Mouse (Mus musculus) spleen, postnatal 14 days (tissue): ENCODE data around the gene Pgam2.
"Not testable (repeated sequence)": the region's sequence is repeated elsewhere in the genome, so short reads cannot be mapped to it uniquely, and the experiment has no call there.

Experiments used
- DNase-seq, 2 experiments: peaks; one replicate each; pipeline ENCODE4 v3.0.0; 2021 to 2022; ENCODE audit warnings: low spot score in 2 of 2

Pgam2 gene

DNA sequence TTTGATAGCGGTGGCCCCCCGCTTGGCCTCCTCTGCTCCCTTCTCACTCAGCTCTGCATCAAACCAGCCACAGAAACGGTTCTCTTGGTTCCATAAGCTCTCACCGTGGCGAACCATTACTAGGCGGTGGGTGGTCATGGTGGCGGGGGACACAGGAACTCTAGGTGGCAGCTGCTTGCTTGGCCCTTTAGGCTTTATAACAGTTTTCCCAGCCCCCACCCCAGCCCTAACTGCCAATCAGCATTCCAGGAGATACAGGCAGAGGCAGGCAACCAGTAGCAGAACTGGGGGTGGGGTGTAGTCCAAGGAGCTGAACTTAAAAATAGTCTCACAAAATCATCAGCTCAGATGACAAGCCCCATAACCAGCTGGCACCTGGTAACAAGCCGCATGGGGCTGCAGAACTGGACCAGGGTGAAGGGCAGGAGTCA, at the start of gene Pgam2:
Gene Pgam2, minus strand, starts transcription at position 183 of the 431 bp plus-strand sequence.
- no peak for DNase-seq

DNA sequence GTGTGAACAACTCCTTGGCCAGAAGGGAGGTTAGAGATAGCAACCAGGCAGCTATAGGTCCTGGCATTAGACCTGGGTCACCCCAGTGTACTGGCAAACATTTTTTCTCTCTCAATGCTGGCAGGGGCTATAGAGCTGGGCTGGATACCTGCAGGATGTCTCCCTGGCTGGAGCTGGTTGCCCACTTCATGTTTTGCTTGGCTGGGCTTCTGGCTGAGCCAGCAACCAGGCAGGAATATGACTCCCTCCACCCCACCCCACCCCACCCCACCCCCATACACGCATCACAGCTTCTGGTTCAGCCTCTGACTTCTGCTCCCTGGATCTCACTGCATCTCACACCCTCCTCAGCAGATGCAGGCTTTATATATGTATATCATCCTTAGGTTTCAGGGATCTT, 48.8 kb upstream of the Pgam2 start:
- no peak for DNase-seq

DNA sequence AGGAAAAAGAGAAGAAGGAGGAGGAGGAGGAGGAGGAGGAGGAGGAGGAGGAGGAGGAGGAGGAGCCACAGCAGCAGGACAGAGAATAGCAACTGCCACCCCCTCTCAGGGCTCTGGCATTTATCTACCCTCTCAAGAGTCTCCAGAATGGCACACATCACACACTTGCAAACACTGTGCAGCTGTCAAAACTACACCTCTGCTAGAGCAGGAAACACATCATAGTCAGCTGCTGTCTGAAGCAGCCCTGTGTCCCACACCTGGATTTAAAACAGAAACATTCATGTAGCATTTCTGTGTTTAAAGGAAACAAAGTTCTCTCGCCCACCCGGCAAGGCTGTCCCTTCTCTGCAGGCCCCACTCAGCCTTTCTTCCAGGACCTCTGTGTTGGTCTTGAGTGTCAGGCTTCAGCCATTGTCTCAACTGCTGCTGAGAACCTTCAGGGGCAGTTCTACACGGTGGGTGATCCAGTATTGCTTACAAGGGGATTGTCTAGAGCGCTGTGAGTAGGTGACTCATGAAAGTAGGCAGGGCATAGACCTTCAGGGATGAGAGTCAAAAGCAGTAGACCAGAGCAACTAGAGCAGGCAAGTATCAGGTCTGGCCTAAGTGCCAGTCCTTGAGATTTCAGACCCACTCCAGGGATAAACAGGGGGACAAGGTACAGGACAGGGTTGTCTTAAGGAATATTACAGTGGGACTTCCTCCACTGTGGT, 47.6 kb upstream of the Pgam2 start:
- no peak for DNase-seq

DNA sequence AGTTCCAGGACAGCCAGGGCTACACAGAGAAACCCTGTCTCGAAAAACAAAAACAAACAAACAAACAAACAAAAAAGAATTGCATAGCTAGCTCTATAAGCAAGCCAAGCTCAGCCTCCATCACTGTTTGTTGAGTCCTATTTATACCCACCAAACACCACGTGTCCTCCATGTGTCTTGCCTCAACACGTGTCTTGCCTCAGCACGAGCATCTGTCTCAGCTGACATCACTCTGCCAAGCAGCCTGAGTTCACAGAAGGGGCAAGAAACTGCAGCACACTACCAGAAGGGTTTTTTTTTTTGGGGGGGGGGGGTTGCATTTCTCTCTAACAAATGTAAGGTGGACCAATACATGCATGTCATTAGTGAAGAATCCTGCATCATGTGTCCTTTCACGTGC, 46.9 kb upstream of the Pgam2 start:
- no peak for DNase-seq

DNA sequence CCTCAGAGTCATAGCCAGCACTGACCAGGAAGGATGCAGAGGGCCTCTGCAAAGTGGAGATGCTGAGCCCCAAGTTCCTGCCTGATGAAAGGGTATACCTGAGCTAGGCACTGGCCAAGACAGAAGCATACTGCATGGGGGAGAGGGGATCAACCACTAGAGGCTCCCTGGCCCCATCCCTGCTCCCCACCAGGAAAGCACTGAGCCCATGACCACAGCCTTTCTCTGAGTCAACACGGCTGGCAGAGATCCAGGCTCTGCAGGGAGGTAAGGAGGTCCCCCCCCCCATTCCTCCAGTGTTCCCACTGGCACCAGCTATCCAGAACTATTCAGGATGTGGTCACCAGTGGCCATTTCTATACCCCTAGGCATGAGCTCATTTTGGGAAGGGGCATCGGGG, 45.8 kb upstream of the Pgam2 start:
- no peak for DNase-seq

DNA sequence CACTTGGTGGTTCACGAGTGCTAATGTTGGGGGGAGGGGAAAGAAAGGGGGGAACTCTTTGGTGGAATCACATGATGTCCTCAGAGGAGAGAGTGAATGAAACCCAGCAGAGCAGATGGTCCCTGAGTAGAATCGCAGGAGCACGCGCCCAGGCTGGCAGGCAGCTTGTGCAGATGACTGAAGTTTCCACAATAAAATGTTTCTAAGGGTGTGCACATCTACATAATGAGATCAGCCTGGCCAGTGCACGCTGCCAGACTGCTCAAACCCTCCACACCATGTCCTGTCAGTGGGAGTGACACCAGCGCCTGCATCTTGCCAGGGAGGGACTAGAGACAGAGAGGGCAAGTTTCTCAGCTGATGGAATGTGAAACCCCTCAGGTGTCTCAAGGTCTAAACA, 45.2 kb upstream of the Pgam2 start:
- no peak for DNase-seq

DNA sequence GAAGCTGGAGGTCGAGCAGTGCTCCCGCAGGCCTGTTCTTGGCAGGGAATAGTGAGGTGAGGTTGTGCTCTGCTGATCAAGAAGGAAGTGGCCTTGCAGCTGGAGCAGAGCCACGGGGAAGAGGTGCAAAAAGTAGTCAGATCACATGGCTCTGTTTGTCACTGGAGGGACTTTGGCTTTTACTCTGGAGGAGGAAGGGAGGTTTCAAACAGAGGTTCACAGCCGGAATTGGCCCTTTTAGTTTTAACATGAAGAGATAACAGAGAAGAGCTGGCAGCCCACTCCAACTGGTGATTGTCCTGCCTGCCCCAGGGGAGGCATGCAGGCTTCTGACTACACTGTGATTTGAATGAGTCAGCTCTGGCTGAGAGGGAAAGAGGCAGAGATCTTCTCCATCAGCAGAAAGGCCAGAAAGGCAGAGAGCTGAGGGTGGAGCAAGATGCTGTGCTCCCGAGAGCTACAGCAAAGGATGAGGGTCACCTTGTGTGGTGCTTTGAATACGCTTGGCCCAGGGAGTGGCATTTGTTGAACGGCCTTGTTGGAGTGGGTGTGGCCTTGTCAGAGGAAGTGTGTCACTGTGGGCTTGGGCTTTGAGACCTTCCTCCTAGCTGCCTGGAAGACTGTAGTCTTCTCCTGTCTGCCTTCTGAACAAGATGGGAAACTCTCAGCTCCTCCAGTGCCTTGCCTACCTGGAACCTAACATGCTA, 43.3 kb upstream of the Pgam2 start:
- no peak for DNase-seq

DNA sequence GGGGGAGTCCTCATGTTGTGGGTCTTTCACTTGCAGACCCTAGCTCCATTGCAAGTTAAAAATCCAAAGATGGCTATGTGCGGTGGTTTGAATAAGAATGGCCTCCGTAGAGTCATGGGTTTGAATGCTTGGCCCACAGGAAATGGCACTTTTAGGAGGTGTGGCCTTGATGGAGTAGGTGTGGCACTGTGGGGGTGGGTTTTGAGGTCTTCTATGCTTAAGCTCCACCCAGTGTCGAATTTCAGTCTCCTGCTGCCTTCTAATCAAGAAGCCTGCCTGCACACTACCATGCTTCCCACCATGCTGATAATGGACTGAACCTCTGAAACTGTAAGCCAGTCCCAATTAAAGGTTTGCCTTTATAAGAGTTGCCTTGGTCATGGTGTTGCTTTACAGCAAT, 39.6 kb upstream of the Pgam2 start:
- DNase-seq: no peak

DNA sequence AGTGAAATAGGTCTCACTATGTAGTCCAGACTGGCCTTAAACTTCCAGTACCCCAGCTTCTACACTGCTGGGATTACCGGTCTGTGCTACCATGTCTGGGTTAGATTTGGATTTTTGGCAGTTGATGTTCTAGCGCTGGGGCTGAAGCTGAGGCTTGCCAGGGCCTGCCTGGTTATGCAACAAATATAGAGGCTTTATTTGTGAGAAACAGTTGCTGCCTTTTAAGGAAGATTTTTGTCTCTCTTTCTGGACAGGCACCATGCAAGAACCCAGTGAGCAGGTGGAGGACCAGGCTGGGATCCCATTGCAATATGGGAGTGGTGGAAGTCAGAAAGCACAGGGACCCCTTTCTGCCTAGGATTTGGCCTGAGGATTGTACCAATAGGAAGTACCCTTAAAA, 38.2 kb upstream of the Pgam2 start:
- no peak for DNase-seq

DNA sequence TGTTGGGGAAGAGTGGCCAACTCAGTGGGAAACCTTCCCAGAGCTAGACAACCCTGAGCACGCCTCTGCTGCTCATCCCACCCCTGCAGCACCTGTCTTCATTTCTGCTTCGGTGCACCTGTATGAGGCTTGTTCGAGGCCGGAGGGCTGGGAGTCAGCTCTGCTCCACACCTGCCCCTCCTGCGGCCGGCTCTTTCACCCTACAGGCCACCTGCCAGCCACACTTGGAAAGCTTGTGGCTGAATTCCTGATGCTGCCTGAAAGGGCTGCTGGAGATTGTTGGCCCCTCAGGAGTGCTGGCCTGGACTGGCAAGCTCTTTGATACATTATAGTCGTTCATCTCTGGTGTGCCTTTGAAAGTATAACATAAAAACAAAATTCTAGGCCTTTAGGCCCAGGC, 36.8 kb upstream of the Pgam2 start:
- DNase-seq: no peak

DNA sequence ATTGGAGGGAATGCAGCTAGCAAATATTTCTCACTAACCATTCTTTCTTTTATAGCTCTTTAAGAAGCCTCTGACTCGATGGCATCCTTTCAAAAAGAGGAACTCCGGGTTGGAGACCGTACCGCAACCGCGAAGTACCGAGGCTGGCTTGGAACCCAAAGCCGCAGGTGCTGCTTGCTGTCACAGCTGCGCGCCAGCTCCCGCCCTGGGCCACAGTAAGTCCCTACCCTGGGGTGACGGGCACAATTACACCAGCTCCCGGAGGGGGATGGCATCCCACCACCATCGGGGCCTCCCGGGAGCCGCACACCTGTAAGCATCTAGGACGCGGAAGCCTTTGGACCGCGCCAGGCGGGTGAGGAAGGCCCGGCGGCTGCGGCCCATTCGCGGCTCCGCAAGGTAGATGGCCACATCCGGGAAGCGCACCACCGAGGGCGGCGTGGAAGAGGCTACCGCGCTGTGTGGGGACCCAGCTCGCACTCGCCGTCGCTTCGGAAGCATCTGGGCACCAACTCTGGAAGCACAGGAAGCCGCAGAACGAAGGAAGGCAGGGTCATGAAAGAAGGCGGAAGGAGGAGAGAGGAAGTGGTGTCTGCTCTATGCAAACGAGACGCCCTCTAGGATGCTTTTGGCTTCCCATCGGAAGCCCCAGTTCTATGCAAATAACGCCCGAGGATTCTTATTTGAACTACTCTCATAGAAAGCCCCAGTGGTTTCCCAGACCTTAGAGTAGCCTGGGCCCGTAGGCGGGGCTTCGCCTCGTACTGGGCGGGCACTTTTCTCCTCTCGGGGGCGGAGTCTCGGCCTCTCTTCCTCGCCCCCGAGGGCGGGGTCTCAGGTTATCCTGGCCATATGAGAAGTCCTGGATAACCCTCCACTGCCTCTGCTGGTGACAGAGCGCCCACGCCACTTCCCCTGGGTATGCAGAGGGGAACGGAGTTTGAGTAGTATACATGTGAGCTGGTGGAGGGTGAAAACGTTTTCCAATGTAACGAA, 34.0 kb upstream of the Pgam2 start, which contains the start of gene Polm:
Gene Polm, minus strand, starts transcription at position 766 of the 996 bp plus-strand sequence.
- peak; percentile 76 to 81 for DNase-seq

DNA sequence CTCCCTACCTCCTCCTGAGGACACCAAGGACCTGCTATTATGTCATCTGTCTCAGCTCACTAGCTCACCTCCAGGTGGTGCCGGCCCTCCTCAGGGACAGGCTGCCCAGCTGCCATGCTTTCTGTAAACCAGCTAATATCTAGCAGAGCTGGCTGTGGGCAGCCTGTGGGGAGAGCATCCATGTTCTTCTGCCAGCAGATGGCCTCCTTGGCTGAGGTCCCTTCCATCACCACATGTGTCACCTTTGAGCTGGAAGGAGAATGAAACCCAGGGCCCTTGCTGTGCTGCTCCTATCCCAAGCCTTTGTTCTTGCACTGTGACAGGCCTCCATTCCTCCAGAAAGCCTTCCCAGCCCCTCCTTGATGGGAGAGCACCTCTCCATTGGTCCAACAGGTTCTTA, 32.6 kb upstream of the Pgam2 start:
- DNase-seq: no peak

DNA sequence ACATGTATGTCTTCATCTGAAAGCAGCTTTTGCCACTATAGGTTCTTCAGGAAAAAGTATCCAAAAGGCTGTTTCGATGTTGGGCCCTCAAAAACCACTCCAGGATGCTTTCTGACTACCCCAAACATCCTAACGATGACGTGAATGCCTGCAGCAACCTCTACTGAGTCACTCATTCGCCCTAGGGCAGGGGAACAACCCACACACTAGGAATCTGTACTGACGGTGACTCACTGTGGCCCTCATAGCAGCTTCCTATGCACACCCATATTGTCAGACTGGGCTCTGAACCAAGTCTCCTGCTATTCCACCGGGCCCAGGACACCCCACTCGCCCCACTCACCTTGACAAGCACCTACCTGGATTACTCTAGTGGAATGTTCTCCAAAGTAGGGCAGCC, 31.5 kb upstream of the Pgam2 start:
- DNase-seq: no peak

DNA sequence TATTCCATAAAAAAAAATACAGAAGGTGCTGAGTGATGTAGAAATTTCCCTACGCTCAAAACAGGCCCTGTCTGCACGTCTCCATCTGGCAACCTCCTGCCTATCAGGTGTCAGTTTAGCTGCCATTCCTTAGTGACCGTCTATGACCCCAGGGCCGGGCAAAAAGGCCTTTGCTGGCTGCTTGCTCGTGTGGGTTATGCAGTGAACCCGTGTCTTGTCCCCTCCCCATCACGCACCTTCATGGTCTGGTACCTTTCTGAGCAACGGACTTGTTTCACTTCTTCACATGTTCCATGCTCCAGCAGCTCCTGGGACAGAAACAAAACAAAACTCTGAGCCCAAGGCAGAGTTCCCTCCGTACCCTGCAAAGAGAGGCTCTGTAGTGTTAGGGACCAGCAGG, 31.0 kb upstream of the Pgam2 start:
- DNase-seq: no peak

DNA sequence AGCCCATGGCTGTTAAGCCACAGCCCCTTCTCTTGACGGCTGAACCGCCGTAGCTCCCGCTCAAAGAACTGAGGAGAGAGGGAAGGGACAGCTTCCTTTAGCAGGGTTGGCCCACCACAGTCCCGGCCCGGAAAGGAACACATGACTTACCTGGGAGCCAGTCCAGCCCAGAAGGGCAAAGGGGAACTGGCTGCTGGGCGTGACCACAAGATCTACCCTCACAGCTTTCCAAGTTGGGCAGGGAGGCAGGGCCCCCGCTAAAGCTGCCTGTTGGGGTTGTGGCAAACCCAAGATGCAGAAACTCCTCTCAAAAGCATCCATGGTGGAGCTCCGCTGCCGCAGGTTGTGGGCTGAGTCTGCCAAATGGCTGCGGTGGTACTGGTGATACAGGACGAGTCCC, 25.8 kb upstream of the Pgam2 start:
- no peak for DNase-seq

DNA sequence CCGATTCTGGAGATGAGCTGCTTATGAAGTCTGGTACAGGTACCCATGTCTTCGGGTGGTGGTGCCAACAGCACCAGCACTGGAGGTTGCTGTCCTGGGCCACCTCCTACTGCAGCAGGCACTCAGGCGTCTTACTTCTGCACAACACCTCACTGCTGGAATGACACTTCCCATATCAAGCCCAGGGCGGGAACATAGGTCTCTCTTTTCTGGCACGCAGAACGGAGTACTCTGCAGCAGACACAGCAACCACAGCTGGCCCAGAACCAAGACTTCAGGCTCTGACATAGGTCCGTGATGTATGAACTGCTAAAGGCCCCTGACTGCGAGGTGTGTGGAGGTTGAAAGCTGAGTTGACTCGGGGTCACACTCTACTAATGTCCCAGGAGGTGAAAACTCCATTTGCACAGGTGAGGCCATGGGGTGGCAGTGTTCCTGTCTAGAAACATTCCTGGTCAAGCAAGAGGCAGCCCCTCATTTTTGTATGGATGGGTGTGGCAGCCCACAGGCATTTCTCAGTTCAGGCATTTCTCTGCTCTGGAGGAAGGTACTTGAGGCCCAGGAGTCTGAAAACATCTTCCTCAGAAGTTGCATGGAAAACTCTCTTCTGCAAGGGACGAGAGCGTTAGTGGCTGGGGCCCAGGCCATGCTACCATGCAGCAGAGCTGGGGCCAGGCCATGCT, 25.1 kb upstream of the Pgam2 start:
- DNase-seq: no peak

DNA sequence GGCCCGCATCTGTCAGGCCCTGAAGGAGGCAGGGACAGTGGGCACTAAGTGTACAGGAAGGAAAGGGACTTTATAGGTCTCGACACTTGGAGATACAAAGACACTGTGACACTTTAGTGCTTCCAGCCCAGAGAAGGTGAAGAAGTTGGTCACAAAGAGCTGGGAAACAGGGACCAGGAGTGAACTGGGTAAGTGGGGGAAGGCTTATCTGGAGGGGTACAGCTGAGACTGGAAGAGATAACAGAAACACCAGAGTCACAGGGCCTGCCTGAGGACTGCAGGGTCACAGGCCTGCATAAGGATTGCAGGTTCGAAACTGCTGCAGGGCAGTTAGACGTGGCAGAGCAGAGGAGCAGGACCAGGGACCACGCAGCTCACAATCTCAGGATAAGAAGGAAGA, 24.4 kb upstream of the Pgam2 start:
- DNase-seq: no peak

DNA sequence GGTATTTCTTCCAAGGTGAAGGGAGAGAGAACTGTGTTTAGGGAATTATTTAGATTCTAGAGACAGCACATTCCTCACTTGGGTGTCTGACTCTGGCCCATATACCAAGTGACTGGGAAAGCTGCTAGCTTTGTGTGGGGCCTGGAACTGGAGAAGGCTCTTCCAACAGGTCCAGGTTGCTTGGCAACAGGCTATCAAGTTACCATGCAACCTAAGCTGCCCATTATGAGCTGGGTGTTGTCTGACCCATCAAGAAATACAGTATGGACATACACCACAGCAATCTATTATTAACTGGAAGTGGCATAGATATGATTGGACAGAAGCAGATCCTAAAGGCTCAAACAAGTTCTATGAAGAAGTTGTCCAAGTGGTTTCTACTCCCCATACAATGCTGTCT, 21.9 kb upstream of the Pgam2 start:
- no peak for DNase-seq

DNA sequence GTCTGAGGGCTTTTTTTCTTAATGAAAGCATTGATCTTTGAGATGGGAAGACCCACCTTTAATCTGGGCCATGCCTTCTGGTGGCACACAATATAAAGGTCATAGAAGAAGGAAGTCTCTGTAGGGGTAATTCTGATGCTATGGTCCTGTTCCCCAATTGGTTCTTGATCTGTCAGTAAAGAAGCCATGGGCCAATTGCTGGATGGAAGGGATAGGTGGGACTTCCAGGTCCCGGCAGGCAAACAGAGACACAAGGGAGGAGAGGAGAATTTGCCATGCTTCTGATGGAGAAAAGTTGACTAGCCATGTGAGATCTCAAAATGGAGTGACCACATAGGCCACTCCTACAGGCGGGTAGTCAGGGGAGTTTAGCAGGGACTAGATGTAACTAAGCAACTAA, 15.7 kb upstream of the Pgam2 start:
- no peak for DNase-seq

DNA sequence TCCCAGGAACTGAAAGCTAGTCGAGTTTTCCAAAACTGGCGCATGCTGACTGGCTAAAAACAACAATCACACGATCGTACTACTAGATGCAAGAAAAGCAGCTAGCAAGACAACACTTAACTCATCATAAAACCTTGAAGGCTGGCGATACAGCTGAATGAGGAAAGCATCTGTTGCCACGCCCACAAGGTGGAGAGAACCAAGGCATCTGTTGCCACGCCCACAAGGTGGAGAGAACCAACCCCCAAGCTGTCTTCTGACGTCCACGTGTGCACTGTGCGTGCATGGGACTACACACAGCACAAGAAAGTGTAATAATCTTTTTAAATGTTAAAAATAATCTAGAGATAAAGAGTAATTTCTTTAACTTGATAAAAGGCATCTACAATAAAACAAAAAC, 9.8 kb upstream of the Pgam2 start:
- DNase-seq: no peak

DNA sequence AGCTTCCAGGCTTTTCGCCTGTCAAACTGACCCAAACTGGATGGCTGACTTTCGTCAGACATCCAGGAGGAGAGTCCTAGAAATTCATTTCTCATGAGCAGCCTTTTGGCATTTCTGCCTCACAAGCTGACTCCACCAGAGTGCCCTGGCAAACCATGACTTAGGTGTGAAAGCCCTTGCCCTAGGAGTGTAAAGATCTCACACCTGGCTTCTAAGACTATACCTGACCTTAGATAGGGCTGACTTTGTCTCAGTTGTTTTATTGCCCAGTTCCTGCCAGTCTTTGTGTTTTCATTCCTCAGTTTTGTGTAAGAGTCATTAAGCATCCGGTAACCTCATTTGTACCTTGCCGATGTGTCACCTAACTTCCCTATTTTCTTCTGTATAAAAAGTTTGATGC, 6.0 kb upstream of the Pgam2 start:
- not testable (repeated sequence) for DNase-seq

DNA sequence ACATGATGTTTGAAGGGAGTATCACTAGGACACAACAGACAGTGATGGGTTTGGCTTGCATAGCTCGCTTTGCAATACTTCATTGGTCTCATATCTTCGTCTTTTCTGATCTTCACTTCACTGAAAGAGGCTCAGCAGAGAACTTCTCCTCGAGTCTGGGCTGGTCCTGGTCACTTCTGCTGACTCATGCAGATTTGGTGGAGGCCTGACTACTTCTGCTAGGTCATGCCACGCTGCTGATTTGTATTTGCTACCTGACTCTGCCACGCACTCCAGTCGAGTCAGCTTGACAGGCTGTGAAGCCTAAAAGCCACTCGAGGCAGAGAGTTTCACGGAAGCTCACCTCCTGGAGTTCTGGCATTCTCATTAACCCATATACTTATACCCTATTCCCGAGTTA, 4.4 kb upstream of the Pgam2 start:
- DNase-seq: no peak
